In the genomic region with DNA sequence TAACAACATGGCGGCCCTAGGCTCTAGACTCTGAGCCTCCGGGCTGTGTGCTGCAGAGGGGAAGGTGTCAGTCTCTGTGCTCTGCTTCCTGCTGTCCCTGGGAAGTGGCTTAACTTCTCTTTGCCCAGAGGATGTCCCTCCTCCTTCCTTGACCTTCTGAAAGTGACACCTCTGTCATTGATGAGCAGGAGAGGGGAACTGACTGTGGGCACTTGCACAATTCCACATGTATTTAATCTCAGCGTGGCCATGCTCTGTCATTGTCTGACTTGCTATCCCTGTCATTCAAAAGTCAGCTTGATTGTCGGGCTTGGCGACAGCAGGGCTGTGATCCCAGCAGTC, we compare ENCODE assay signal across 32 mouse cellular contexts. TPM values are rescaled to one million over a fixed set of nuclear protein-coding genes. Genes with fewer than 3 reads are reported as not detected.
DNase-seq lines count a peak whose midpoint lies in the region; ATAC-seq and TF ChIP-seq lines count a peak whose summit lies in the region.
"Had no signal": no experiment of that assay in that cellular context is flagged by ENCODE, and none has a peak within 500 bp of the region (broad histone marks: within the 10 kb centered on the region; RNA-seq: fewer than 3 reads in every experiment).

No protein-coding gene starts in this region.

- peak; percentile 51 for DNase-seq in ZHBTc4 (ENCODE audit: low read depth, low spot score)
- no peak for DNase-seq in liver, postnatal 0 days
- DNase-seq in gastrocnemius, postnatal 4 days (ENCODE audit: low spot score in 2 of 2) = no peak
- no peak for DNase-seq in left cerebral cortex, adult 9 months (ENCODE audit: low spot score in 2 of 2)
- DNase-seq: cerebellum, adult 18-20 months; cerebellum, postnatal 14 days; forebrain, postnatal 0 days; lung, postnatal 10 days; thymus, postnatal 14 days had no signal

- no peak overlapping the region for H3K9ac ChIP-seq in liver, embryonic 15.5 days
- no peak overlapping the region for H3K9ac ChIP-seq in liver, embryonic 12.5 days
- H3K9ac ChIP-seq in liver, postnatal 0 days (replicated peaks) = no peak overlapping the region
- H3K9ac ChIP-seq: forebrain, embryonic 12.5 days; forebrain, postnatal 0 days; hindbrain, embryonic 14.5 days; kidney, embryonic 15.5 days; limb, embryonic 12.5 days; neural tube, embryonic 12.5 days had no signal

- no peak overlapping the region for H3K4me3 ChIP-seq in liver, embryonic 15.5 days (replicated peaks)
- H3K4me3 ChIP-seq in liver, embryonic 12.5 days = no peak overlapping the region
- H3K4me3 ChIP-seq in liver, postnatal 0 days (ENCODE audit: low read depth, low read length) = no peak overlapping the region
- no peak overlapping the region for H3K4me3 ChIP-seq in small intestine, adult 2 months (ENCODE audit: low read depth, low read length)
- H3K4me3 ChIP-seq: erythroblast, embryonic 14.5 days; forebrain, embryonic 12.5 days; kidney, embryonic 15.5 days; limb, embryonic 12.5 days; midbrain, embryonic 10.5 days; myocyte; neural tube, embryonic 12.5 days had no signal

- peaks cover 31% of the 10 kb centered on the region for H3K4me1 ChIP-seq in liver, embryonic 15.5 days (replicated peaks)
- H3K4me1 ChIP-seq in liver, embryonic 12.5 days = peaks cover 29% of the 10 kb centered on the region
- H3K4me1 ChIP-seq in liver, postnatal 0 days (ENCODE audit: insufficient read depth) = peaks cover 19% of the 10 kb centered on the region
- H3K4me1 ChIP-seq in small intestine, adult 2 months (ENCODE audit: control insufficient read depth, insufficient read depth, insufficient read length, low read length) = peaks cover 10% of the 10 kb centered on the region

- no peak for TF ChIP-seq POLR2A in small intestine, adult 2 months (IDR thresholded peaks at IDR 0.05; ENCODE audit: low read depth, low read length)

- H3K36me3 ChIP-seq in liver, embryonic 15.5 days (replicated peaks) = no peaks in the 10 kb centered on the region
- H3K36me3 ChIP-seq in liver, embryonic 12.5 days = no peaks in the 10 kb centered on the region
- H3K36me3 ChIP-seq in liver, postnatal 0 days (replicated peaks; ENCODE audit: insufficient read depth, low read length) = no peaks in the 10 kb centered on the region
- H3K36me3 ChIP-seq in small intestine, adult 2 months (ENCODE audit: control insufficient read depth, insufficient read depth, low read length) = no peaks in the 10 kb centered on the region
- H3K36me3 ChIP-seq: forebrain, embryonic 12.5 days; G1E; kidney, embryonic 15.5 days; limb, embryonic 12.5 days; midbrain, embryonic 10.5 days; neural tube, embryonic 12.5 days had no signal

- no peak for TF ChIP-seq CTCF in liver, postnatal 0 days (IDR thresholded peaks at IDR 0.05; ENCODE audit: low read depth)
- TF ChIP-seq CTCF in small intestine, adult 2 months (IDR thresholded peaks at IDR 0.05; ENCODE audit: extremely low read depth, insufficient read length, insufficient replicate concordance, low read depth, low read length) = no peak

- H3K27ac ChIP-seq in liver, embryonic 15.5 days (replicated peaks) = no peak overlapping the region
- H3K27ac ChIP-seq in liver, embryonic 12.5 days = no peak overlapping the region
- no peak overlapping the region for H3K27ac ChIP-seq in liver, postnatal 0 days (ENCODE audit: low read depth)
- H3K27ac ChIP-seq in small intestine, adult 2 months (ENCODE audit: insufficient read depth, low read depth, low read length) = peak overlapping the region; percentile 45
- H3K27ac ChIP-seq: forebrain, embryonic 12.5 days; hindbrain, embryonic 14.5 days; limb, embryonic 12.5 days; macrophage; midbrain, embryonic 10.5 days; neural tube, embryonic 12.5 days had no signal

- peaks cover 12% of the 10 kb centered on the region; the same call in 1 of the 2 replicates for H3K27me3 ChIP-seq in liver, embryonic 15.5 days
- H3K27me3 ChIP-seq in liver, embryonic 12.5 days (replicated peaks) = peaks cover 10% of the 10 kb centered on the region; the same call in 1 of the 2 replicates
- H3K27me3 ChIP-seq in liver, postnatal 0 days (ENCODE audit: insufficient read depth, low read length) = peaks cover 4% of the 10 kb centered on the region; the same call in 1 of the 2 replicates
- 0 out of 2 replicates have a peak, but pooled peaks cover 5% of the 10 kb centered on the region for H3K27me3 ChIP-seq in small intestine, adult 2 months (ENCODE audit: control insufficient read depth, insufficient read depth, low read length)
- H3K27me3 ChIP-seq: Patski had no signal

- TF ChIP-seq EP300 in liver, postnatal 0 days (IDR thresholded peaks at IDR 0.05; ENCODE audit: low read depth) = no peak

- WGBS in liver, embryonic 15.5 days (ENCODE audit: insufficient replicate concordance) = 56% methylated on average over 5 of the region's 5 CpGs
- 50% methylated on average over 5 of the region's 5 CpGs for WGBS in liver, embryonic 12.5 days (ENCODE audit: insufficient replicate concordance)
- 59% methylated on average over 5 of the region's 5 CpGs for WGBS in liver, postnatal 0 days (ENCODE audit: insufficient replicate concordance)
- WGBS in small intestine, adult 2 months = 72% methylated on average over 5 of the region's 5 CpGs

- no peak overlapping the region for H3K4me2 ChIP-seq in liver, embryonic 15.5 days
- H3K4me2 ChIP-seq in liver, embryonic 12.5 days = no peak overlapping the region
- H3K4me2 ChIP-seq in liver, postnatal 0 days (ENCODE audit: low read depth, low read length) = no peak overlapping the region
- H3K4me2 ChIP-seq: forebrain, embryonic 12.5 days; heart, embryonic 11.5 days; hindbrain, embryonic 14.5 days; kidney, embryonic 15.5 days; limb, embryonic 12.5 days; neural tube, embryonic 12.5 days had no signal

- H3K9me3 ChIP-seq in liver, embryonic 15.5 days (replicated peaks) = no peaks in the 10 kb centered on the region
- H3K9me3 ChIP-seq in liver, embryonic 12.5 days (replicated peaks) = no peaks in the 10 kb centered on the region
- no peaks in the 10 kb centered on the region for H3K9me3 ChIP-seq in liver, postnatal 0 days (ENCODE audit: low read length)
- H3K9me3 ChIP-seq: forebrain, embryonic 12.5 days; G1E; kidney, embryonic 15.5 days; limb, embryonic 12.5 days; midbrain, embryonic 10.5 days; neural tube, embryonic 12.5 days had no signal

- ATAC-seq in liver, embryonic 15.5 days (ENCODE audit: insufficient read depth) = peak; percentile 14; the same call in 1 of the 2 replicates
- no peak for ATAC-seq in liver, embryonic 12.5 days
- peak; percentile 7; the same call in 1 of the 2 replicates for ATAC-seq in liver, postnatal 0 days
- ATAC-seq: forebrain, postnatal 0 days; intestine, postnatal 0 days; midbrain, embryonic 16.5 days; Patski had no signal

RNA-seq across cellular contexts. Expression of a gene that starts 12.0 kb away (rescaled TPM):
- 0.79 and 1.1 TPM in 2 replicates for polyA plus RNA-seq in liver, embryonic 15.5 days (2015; fragmentation: Nextera tagmentation; extraction: Ambion mirVana)
- 2.1 TPM in 2 replicates for polyA plus RNA-seq in liver, embryonic 12.5 days (2016; fragmentation: Nextera tagmentation; extraction: Ambion mirVana)
- 0.94 and 1.1 TPM in 2 replicates for polyA plus RNA-seq in liver, postnatal 0 days (2015; fragmentation: Nextera tagmentation; extraction: Ambion mirVana)
- polyA plus RNA-seq in small intestine, adult 2 months (2012; rRNA removed) = 11.9 and 24.9 TPM in 2 replicates
- 1 to 10 TPM; 1.9 to 2.3 TPM for total RNA-seq in gastrocnemius, postnatal 4 days (2021)

RNA-seq across cellular contexts. Expression of a gene that starts 12.0 kb away (rescaled TPM):
- polyA plus RNA-seq in liver, embryonic 15.5 days (2015; fragmentation: Nextera tagmentation; extraction: Ambion mirVana) = 41.2 and 42.0 TPM in 2 replicates
- polyA plus RNA-seq in liver, embryonic 12.5 days (2016; fragmentation: Nextera tagmentation; extraction: Ambion mirVana) = 68.4 and 68.6 TPM in 2 replicates
- 51.6 and 52.5 TPM in 2 replicates for polyA plus RNA-seq in liver, postnatal 0 days (2015; fragmentation: Nextera tagmentation; extraction: Ambion mirVana)
- 56.3 and 120 TPM in 2 replicates for polyA plus RNA-seq in small intestine, adult 2 months (2012; rRNA removed)
- 10 to 100 TPM; 27.3 to 30.6 TPM for total RNA-seq in gastrocnemius, postnatal 4 days (2021)

RNA-seq across cellular contexts. Expression of a gene that starts 21.5 kb away (rescaled TPM):
- not detected in 2 replicates for polyA plus RNA-seq in liver, embryonic 15.5 days (2015; fragmentation: Nextera tagmentation; extraction: Ambion mirVana)
- polyA plus RNA-seq in liver, embryonic 12.5 days (2016; fragmentation: Nextera tagmentation; extraction: Ambion mirVana) = not detected in 2 replicates
- polyA plus RNA-seq in liver, postnatal 0 days (2015; fragmentation: Nextera tagmentation; extraction: Ambion mirVana) = not detected in 2 replicates
- polyA plus RNA-seq in small intestine, adult 2 months (2012; rRNA removed) = 0.23 and 0.43 TPM in 2 replicates
- under 1 TPM; 0.10 to 0.12 TPM for total RNA-seq in gastrocnemius, postnatal 4 days (2021)
- total RNA-seq: adrenal gland, postnatal 25 days; gastrocnemius, adult 8-10 months; heart, postnatal 4 days had no signal
- polyA plus RNA-seq: forebrain, embryonic 12.5 days; heart, embryonic 11.5 days; heart, embryonic 16.5 days; intestine, postnatal 0 days; liver, embryonic 16.5 days; macrophage; stomach, embryonic 14.5 days had no signal

RNA-seq across cellular contexts. Expression of a gene that starts 33.1 kb away (rescaled TPM):
- polyA plus RNA-seq in liver, embryonic 15.5 days (2015; fragmentation: Nextera tagmentation; extraction: Ambion mirVana) = 0.85 and 1.2 TPM in 2 replicates
- 3.6 and 3.9 TPM in 2 replicates for polyA plus RNA-seq in liver, embryonic 12.5 days (2016; fragmentation: Nextera tagmentation; extraction: Ambion mirVana)
- 1.1 and 1.7 TPM in 2 replicates for polyA plus RNA-seq in liver, postnatal 0 days (2015; fragmentation: Nextera tagmentation; extraction: Ambion mirVana)
- polyA plus RNA-seq in small intestine, adult 2 months (2012; rRNA removed) = 6.5 and 12.0 TPM in 2 replicates
- under 1 TPM; 0.65 to 0.83 TPM for total RNA-seq in gastrocnemius, postnatal 4 days (2021)
- total RNA-seq: G1E had no signal
- polyA plus RNA-seq: macrophage, myocyte, Patski had no signal

RNA-seq across cellular contexts. Expression of a gene that starts 37.6 kb away (rescaled TPM):
- 1.2 and 1.6 TPM in 2 replicates for polyA plus RNA-seq in liver, embryonic 15.5 days (2015; fragmentation: Nextera tagmentation; extraction: Ambion mirVana)
- polyA plus RNA-seq in liver, embryonic 12.5 days (2016; fragmentation: Nextera tagmentation; extraction: Ambion mirVana) = 3.8 and 4.2 TPM in 2 replicates
- 1.8 and 2.0 TPM in 2 replicates for polyA plus RNA-seq in liver, postnatal 0 days (2015; fragmentation: Nextera tagmentation; extraction: Ambion mirVana)
- 11.6 and 27.4 TPM in 2 replicates for polyA plus RNA-seq in small intestine, adult 2 months (2012; rRNA removed)
- total RNA-seq in gastrocnemius, postnatal 4 days (2021) = 10 to 100 TPM; 18.9 to 20.5 TPM
